Mouse (Mus musculus) kidney, adult 2 months (tissue): ENCODE data around the gene Gm17428.

ENCODE experiments used
- CTCF ChIP-seq: fragments of 200-500 bp; conservative IDR thresholded peaks from 2 replicates; pipeline ENCODE4 v1.5.1; 2011; ENCODE audit warnings: low read depth, mild to moderate bottlenecking, control low read depth, low read length, moderate library complexity, mixed read lengths; ENCODE audit not compliant: insufficient read depth, insufficient read length
- POLR2A ChIP-seq: fragments of 200-500 bp; IDR thresholded peaks from one replicate; pipeline ENCODE4 v1.6.1; 2011; ENCODE audit warnings: low read depth, low read length, control low read depth

GRCm38 (mm10) chr14:55003878-55004855 is 27.4 kb downstream of the Gm17428 start:
- TF ChIP-seq POLR2A (no peak), CTCF (no peak)
